Mouse (Mus musculus): ENCODE data around the gene Ifnar2. TPM values are rescaled to one million over a fixed set of nuclear protein-coding genes. Genes with fewer than 3 reads are reported as not detected.
A peak's percentile ranks its signal among the peaks of the same experiment; 100 is the strongest.

The Ifnar2 gene
- polyA plus RNA-seq, 1 experiment from 2014 or later: 33.5 TPM

- Histone ChIP-seq H3K27me3 (replicated peaks) (no peaks in the 10 kb centered on the region), H3K4me3 (no peak overlapping the region), H3K9ac (no peak overlapping the region), H3K9me3 (no peaks in the 10 kb centered on the region), H3K4me1 (no peaks in the 10 kb centered on the region), H3K36me3 (replicated peaks) (no peaks in the 10 kb centered on the region), H3K27ac (no peak overlapping the region), H3K4me2 (no peak overlapping the region)
- 71% methylated on average over 12 of the region's 12 CpGs for WGBS
- no peak for ATAC-seq (replicated peaks)
Measured at GRCm38 (mm10) chr16:91362616-91363272, 9.8 kb upstream of the Ifnar2 start.

- Histone ChIP-seq H3K27ac (no peak overlapping the region), H3K9me3 (no peaks in the 10 kb centered on the region), H3K36me3 (replicated peaks) (no peaks in the 10 kb centered on the region), H3K4me3 (no peak overlapping the region), H3K4me1 (no peaks in the 10 kb centered on the region), H3K4me2 (no peak overlapping the region), H3K9ac (no peak overlapping the region), H3K27me3 (replicated peaks) (no peaks in the 10 kb centered on the region)
- no peak for ATAC-seq (replicated peaks)
- WGBS: 31% methylated on average over 3 of the region's 3 CpGs
Measured at GRCm38 (mm10) chr16:91363483-91363882, 9.1 kb upstream of the Ifnar2 start.

- Histone ChIP-seq H3K4me3 (no peak overlapping the region), H3K27me3 (replicated peaks) (no peaks in the 10 kb centered on the region), H3K27ac (no peak overlapping the region), H3K9me3 (no peaks in the 10 kb centered on the region), H3K4me1 (no peaks in the 10 kb centered on the region), H3K36me3 (replicated peaks) (no peaks in the 10 kb centered on the region), H3K4me2 (no peak overlapping the region), H3K9ac (no peak overlapping the region)
- ATAC-seq (replicated peaks): no peak
Measured at GRCm38 (mm10) chr16:91366567-91366966, 6.0 kb upstream of the Ifnar2 start.

GRCm38 (mm10) chr16:91367066-91367465, 5.5 kb upstream of the Ifnar2 start:
- Histone ChIP-seq H3K36me3 (replicated peaks) (no peaks in the 10 kb centered on the region), H3K9ac (no peak overlapping the region), H3K4me2 (no peak overlapping the region), H3K27me3 (replicated peaks) (no peaks in the 10 kb centered on the region), H3K4me1 (no peaks in the 10 kb centered on the region), H3K4me3 (no peak overlapping the region), H3K27ac (no peak overlapping the region), H3K9me3 (no peaks in the 10 kb centered on the region)
- ATAC-seq (replicated peaks): no peak
- WGBS: 83% methylated on average over 2 of the region's 2 CpGs

- H3K27me3 ChIP-seq (replicated peaks): no peaks in the 10 kb centered on the region
- peak overlapping the region; percentile 94 for H3K27ac ChIP-seq
- WGBS: 48% methylated on average over 12 of the region's 13 CpGs
- ATAC-seq (replicated peaks): no peak; the same call in 1 of the 2 replicates
- H3K36me3 ChIP-seq (replicated peaks): no peaks in the 10 kb centered on the region
- no peaks in the 10 kb centered on the region for H3K9me3 ChIP-seq
- peak overlapping the region; percentile 72 for H3K4me2 ChIP-seq
- H3K4me1 ChIP-seq: peaks cover 13% of the 10 kb centered on the region
- peak overlapping the region; percentile 92 for H3K9ac ChIP-seq
- H3K4me3 ChIP-seq: peak overlapping the region; percentile 58
Measured at GRCm38 (mm10) chr16:91373473-91374252, 1.1 kb downstream of the Ifnar2 start.

- no peak for ATAC-seq (replicated peaks)
- H3K9me3 ChIP-seq: no peaks in the 10 kb centered on the region
- WGBS: 96% methylated on average over 3 of the region's 3 CpGs
- H3K9ac ChIP-seq: no peak overlapping the region
- no peaks in the 10 kb centered on the region for H3K36me3 ChIP-seq (replicated peaks)
- H3K4me2 ChIP-seq: no peak overlapping the region; the same call in 1 of the 2 replicates
- H3K27ac ChIP-seq: no peak overlapping the region
- H3K27me3 ChIP-seq (replicated peaks): no peaks in the 10 kb centered on the region
- H3K4me1 ChIP-seq: peaks cover 13% of the 10 kb centered on the region
- H3K4me3 ChIP-seq: peak overlapping the region; percentile 58; the same call in 1 of the 2 replicates
Measured at GRCm38 (mm10) chr16:91374253-91374634, 1.7 kb downstream of the Ifnar2 start.

GRCm38 (mm10) chr16:91376701-91377100, 4.1 kb downstream of the Ifnar2 start:
- H3K27ac ChIP-seq: no peak overlapping the region; the same call in 1 of the 2 replicates
- no peaks in the 10 kb centered on the region for H3K27me3 ChIP-seq (replicated peaks)
- no peak overlapping the region for H3K4me2 ChIP-seq
- H3K9me3 ChIP-seq: no peaks in the 10 kb centered on the region
- no peak for ATAC-seq (replicated peaks)
- peaks cover 13% of the 10 kb centered on the region for H3K4me1 ChIP-seq
- no peak overlapping the region for H3K9ac ChIP-seq
- H3K36me3 ChIP-seq (replicated peaks): no peaks in the 10 kb centered on the region
- H3K4me3 ChIP-seq: no peak overlapping the region
- 86% methylated on average over 10 of the region's 10 CpGs for WGBS

GRCm38 (mm10) chr16:91378431-91378986, 5.9 kb downstream of the Ifnar2 start:
- Histone ChIP-seq H3K4me1 (peaks cover 9% of the 10 kb centered on the region), H3K9me3 (no peaks in the 10 kb centered on the region), H3K9ac (no peak overlapping the region), H3K4me3 (no peak overlapping the region), H3K27me3 (replicated peaks) (no peaks in the 10 kb centered on the region), H3K4me2 (no peak overlapping the region), H3K36me3 (replicated peaks) (no peaks in the 10 kb centered on the region), H3K27ac (0 out of 2 replicates have a peak overlapping the region, but pooled peaks have one; percentile 43)
- ATAC-seq (replicated peaks): no peak
- WGBS: 70% methylated on average over 17 of the region's 17 CpGs

- Histone ChIP-seq H3K4me3 (no peak overlapping the region), H3K27me3 (replicated peaks) (no peaks in the 10 kb centered on the region), H3K4me2 (no peak overlapping the region), H3K9ac (no peak overlapping the region), H3K4me1 (peaks cover 4% of the 10 kb centered on the region), H3K9me3 (no peaks in the 10 kb centered on the region), H3K36me3 (replicated peaks) (no peaks in the 10 kb centered on the region), H3K27ac (peak overlapping the region; percentile 43; the same call in 1 of the 2 replicates)
- peak; percentile 33; the same call in 1 of the 2 replicates for ATAC-seq (replicated peaks)
- 29% methylated on average over 9 of the region's 9 CpGs for WGBS
Measured at GRCm38 (mm10) chr16:91378991-91379390, 6.4 kb downstream of the Ifnar2 start.

GRCm38 (mm10) chr16:91379412-91379811, 6.8 kb downstream of the Ifnar2 start:
- no peak for ATAC-seq (replicated peaks)
- no peak overlapping the region for H3K4me3 ChIP-seq
- no peak overlapping the region for H3K4me2 ChIP-seq
- peak overlapping the region; percentile 43; the same call in 1 of the 2 replicates for H3K27ac ChIP-seq
- H3K36me3 ChIP-seq (replicated peaks): no peaks in the 10 kb centered on the region; the same call in 1 of the 2 replicates
- no peaks in the 10 kb centered on the region for H3K4me1 ChIP-seq
- H3K9ac ChIP-seq: no peak overlapping the region
- H3K27me3 ChIP-seq (replicated peaks): no peaks in the 10 kb centered on the region
- H3K9me3 ChIP-seq: no peaks in the 10 kb centered on the region
- 45% methylated on average over 3 of the region's 3 CpGs for WGBS

- no peaks in the 10 kb centered on the region; the same call in 1 of the 2 replicates for H3K36me3 ChIP-seq (replicated peaks)
- H3K27ac ChIP-seq: no peak overlapping the region
- 86% methylated on average over 5 of the region's 5 CpGs for WGBS
- no peaks in the 10 kb centered on the region for H3K27me3 ChIP-seq (replicated peaks)
- no peak overlapping the region for H3K4me2 ChIP-seq
- no peak overlapping the region for H3K4me3 ChIP-seq
- no peaks in the 10 kb centered on the region for H3K4me1 ChIP-seq
- ATAC-seq (replicated peaks): no peak
- no peaks in the 10 kb centered on the region for H3K9me3 ChIP-seq
- H3K9ac ChIP-seq: no peak overlapping the region
Measured at GRCm38 (mm10) chr16:91380151-91380550, 7.6 kb downstream of the Ifnar2 start.

GRCm38 (mm10) chr16:91381606-91382005, 9.0 kb downstream of the Ifnar2 start:
- ATAC-seq (replicated peaks): no peak
- WGBS: 89% methylated on average over 4 of the region's 4 CpGs
- H3K9me3 ChIP-seq: no peaks in the 10 kb centered on the region
- H3K9ac ChIP-seq: no peak overlapping the region
- no peaks in the 10 kb centered on the region for H3K27me3 ChIP-seq (replicated peaks)
- H3K4me2 ChIP-seq: no peak overlapping the region
- H3K27ac ChIP-seq: no peak overlapping the region
- no peaks in the 10 kb centered on the region; the same call in 1 of the 2 replicates for H3K36me3 ChIP-seq (replicated peaks)
- no peak overlapping the region for H3K4me3 ChIP-seq
- H3K4me1 ChIP-seq: no peaks in the 10 kb centered on the region

All from midbrain, embryonic 15.5 days (tissue).